Mouse (Mus musculus) heart, embryonic 10.5 days (tissue): ENCODE measurements at regions not wholly inside any gene's neighbourhood (a gene's known extent, or its start where the extent isn't known, plus 50 kb on each side); places are given as distances from the start of the nearest gene placed in this dataset.

Experiments used
- DNase-seq: peaks from one replicate; pipeline ENCODE4 v3.0.0-alpha.2; 2017; ENCODE audit warnings: low spot score
- H3K27ac ChIP-seq: fragments of 300-500 bp; sonication (generic); 2 replicates; pipeline ENCODE4 v1.5.1; 2016; ENCODE audit warnings: mild to moderate bottlenecking
- H3K27me3 ChIP-seq: fragments of 300-500 bp; sonication (generic); 2 replicates; pipeline ENCODE4 v1.6.1; 2016; ENCODE audit warnings: mild to moderate bottlenecking; ENCODE audit not compliant: poor library complexity, insufficient read depth, severe bottlenecking
- H3K36me3 ChIP-seq: fragments of 300-500 bp; sonication (generic); 2 replicates; pipeline ENCODE4 v1.6.1; 2016; ENCODE audit warnings: mild to moderate bottlenecking, moderate library complexity
- H3K4me1 ChIP-seq: fragments of 300-500 bp; sonication (generic); 2 replicates; pipeline ENCODE4 v1.6.1; 2016; ENCODE audit warnings: mild to moderate bottlenecking
- H3K4me3 ChIP-seq: fragments of 300-500 bp; sonication (generic); 2 replicates; pipeline ENCODE4 v1.5.1; 2016; ENCODE audit warnings: mild to moderate bottlenecking, moderate library complexity
- H3K9me3 ChIP-seq: fragments of 300-500 bp; sonication (generic); 2 replicates; pipeline ENCODE4 v1.6.1; 2016; ENCODE audit warnings: mild to moderate bottlenecking, moderate library complexity
- WGBS: fragments of 180-500 bp; shearing (Covaris S2); methylation state at CpG from one replicate; pipeline ENCODE4 v1.1.7; 2016; 5-methylcytosine and 5-hydroxymethylcytosine counted together

GRCm38 (mm10) chr4:142474018-142474417 is 234.8 kb upstream of the Kazn start:
- no peak overlapping the region for H3K27ac ChIP-seq
- no peaks in the 10 kb centered on the region for H3K9me3 ChIP-seq
- H3K4me1 ChIP-seq, result no peaks in the 10 kb centered on the region
- H3K4me3 ChIP-seq, result no peak overlapping the region
- peaks cover 16% of the 10 kb centered on the region; the same call in 1 of the 2 replicates for H3K27me3 ChIP-seq
- H3K36me3 ChIP-seq, result no peaks in the 10 kb centered on the region
- WGBS, result 73% methylated on average over 12 of the region's 12 CpGs
- no peak for DNase-seq

DNA sequence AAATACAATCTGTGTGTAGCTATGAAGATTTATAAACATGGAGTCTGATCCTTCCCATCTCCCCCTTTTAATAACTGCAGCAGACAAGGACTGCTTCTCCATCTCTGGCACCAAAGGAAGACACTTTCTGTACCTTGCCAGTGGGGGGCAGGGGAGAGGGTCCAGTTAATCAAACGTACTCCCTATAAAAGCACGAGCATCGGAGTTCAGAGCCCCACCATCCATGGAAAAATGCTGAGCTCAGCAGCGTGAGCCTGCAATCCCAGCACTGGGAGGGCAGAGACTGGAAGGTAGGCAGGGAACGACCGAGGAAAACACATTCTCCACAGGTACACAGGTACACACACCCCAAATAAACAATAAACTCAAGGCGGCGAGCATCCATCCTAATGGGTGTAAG is 234.1 kb upstream of the Kazn start:
- peaks cover 16% of the 10 kb centered on the region; the same call in 1 of the 2 replicates for H3K27me3 ChIP-seq
- no peak overlapping the region for H3K4me3 ChIP-seq
- no peak for DNase-seq
- 83% methylated on average over 8 of the region's 8 CpGs for WGBS
- H3K36me3 ChIP-seq, result no peaks in the 10 kb centered on the region
- no peaks in the 10 kb centered on the region for H3K4me1 ChIP-seq
- H3K27ac ChIP-seq, result no peak overlapping the region
- no peaks in the 10 kb centered on the region for H3K9me3 ChIP-seq

DNA sequence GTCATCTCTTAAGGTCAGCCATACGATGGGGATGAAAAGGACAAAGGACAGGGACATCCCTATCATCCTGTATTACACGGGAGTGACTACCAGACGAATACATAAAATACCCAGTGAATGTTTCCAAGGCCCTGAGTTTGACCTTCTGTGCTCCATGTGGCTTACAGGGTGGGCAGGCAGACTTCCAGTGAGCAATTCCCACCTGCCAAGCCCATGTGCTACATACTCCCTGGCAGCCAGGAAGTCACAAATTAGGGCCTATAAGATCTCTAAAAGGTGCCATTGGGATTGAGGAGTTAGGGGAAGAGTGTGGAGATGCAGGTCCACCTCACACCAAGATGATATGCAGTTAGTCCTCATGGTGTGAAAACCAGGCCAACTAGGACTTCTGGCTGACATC is 233.1 kb upstream of the Kazn start:
- Histone ChIP-seq H3K36me3 (no peaks in the 10 kb centered on the region), H3K4me3 (no peak overlapping the region), H3K9me3 (no peaks in the 10 kb centered on the region), H3K27me3 (peaks cover 16% of the 10 kb centered on the region; the same call in 1 of the 2 replicates), H3K27ac (no peak overlapping the region), H3K4me1 (no peaks in the 10 kb centered on the region)
- DNase-seq, result no peak
- WGBS, result 92% methylated on average over 3 of the region's 3 CpGs

DNA sequence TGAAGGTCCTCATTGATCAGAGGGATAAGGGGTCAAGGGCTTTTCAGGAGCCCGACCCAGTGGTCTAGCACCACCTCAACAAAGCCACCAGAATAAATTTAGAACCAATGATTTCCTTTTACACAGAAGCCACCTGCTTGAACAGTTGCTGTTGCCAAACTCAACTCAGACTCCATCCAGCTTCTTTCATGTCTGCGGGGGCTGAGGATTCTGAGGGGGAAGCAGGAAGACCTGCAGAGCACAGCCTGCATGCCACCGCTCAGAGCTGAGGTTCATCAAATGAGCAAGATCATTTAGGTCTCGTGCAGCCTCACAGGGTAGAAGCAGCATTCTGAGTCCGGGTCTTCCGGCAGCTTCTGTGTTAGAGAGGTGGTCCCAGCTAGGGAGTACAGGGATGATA is 231.6 kb upstream of the Kazn start:
- 84% methylated on average over 6 of the region's 6 CpGs for WGBS

DNA sequence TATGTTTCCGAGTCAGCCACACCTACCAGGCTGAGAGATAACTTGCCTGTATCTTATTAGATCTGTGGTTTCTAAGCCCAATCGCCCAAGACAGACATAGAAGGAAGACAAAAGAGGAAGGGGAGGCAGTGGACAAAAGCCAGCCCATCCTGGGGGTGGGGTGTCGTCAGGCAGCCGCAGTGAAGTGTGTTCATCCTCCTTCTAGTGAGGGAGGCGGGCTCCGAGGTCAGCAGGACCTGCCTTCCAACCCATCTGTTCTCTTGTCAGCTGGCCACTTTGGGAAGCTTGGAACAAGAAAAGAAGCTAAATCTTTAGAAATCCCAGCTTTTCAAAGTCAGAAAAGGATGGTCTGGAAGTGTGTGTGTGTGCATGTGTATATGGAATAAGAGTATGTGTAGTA is 228.7 kb upstream of the Kazn start:
- WGBS, result 62% methylated on average over 6 of the region's 6 CpGs
- no peak overlapping the region for H3K27ac ChIP-seq

More for the DNA sequence above, 231.6 kb upstream of the Kazn start:
- Histone ChIP-seq H3K4me3 (no peak overlapping the region), H3K36me3 (no peaks in the 10 kb centered on the region), H3K27ac (no peak overlapping the region), H3K9me3 (no peaks in the 10 kb centered on the region), H3K27me3 (peaks cover 16% of the 10 kb centered on the region; the same call in 1 of the 2 replicates), H3K4me1 (no peaks in the 10 kb centered on the region)
- DNase-seq, result no peak

DNA sequence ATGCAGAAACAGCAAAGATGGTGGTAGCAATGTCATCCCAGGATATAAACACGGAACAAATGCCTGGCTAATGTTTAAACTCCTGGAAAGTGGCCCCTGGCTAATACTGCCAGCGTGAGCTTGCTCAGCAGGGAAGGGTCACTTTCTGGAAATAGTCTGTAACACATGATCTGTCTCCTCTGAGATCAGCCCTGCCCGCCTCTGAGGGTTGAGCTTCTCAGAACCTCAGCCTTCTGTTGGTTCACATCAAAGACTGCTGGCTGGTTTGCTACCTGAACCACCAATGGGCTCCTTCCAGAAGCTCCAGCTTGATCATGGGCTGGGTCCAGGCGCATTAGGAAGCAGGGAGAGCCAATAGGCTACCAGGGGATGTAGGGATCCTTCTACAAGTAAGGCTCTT is 226.0 kb upstream of the Kazn start:
- H3K4me1 ChIP-seq, result no peaks in the 10 kb centered on the region
- no peaks in the 10 kb centered on the region for H3K27me3 ChIP-seq
- no peaks in the 10 kb centered on the region for H3K9me3 ChIP-seq
- no peak overlapping the region for H3K27ac ChIP-seq
- WGBS, result 78% methylated on average over 4 of the region's 4 CpGs
- H3K36me3 ChIP-seq, result no peaks in the 10 kb centered on the region
- DNase-seq, result no peak
- H3K4me3 ChIP-seq, result no peak overlapping the region

More for the DNA sequence above, 228.7 kb upstream of the Kazn start:
- no peak for DNase-seq
- Histone ChIP-seq H3K4me1 (no peaks in the 10 kb centered on the region), H3K4me3 (no peak overlapping the region), H3K9me3 (no peaks in the 10 kb centered on the region), H3K36me3 (no peaks in the 10 kb centered on the region), H3K27me3 (no peaks in the 10 kb centered on the region; the same call in 1 of the 2 replicates)

DNA sequence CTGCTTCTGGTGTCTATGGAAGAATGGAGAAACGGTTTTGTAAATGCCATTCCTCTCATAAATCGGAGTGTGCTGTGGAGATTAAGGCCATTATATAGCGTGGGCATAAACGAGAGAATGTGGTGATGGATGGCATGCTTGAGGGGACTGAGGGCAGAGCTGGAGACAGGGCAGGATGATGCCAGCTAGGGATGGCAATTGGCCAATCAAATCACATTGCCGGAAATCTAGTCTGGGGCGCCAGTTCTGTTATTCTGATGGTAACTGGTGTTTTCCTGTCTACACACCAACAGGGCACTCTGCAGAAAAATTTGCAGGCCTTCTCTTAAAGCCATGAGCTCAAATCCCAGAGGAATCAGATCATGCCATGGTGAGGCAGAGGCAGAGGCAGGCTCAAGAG is 224.9 kb upstream of the Kazn start:
- Histone ChIP-seq H3K27ac (no peak overlapping the region), H3K36me3 (no peaks in the 10 kb centered on the region), H3K4me1 (no peaks in the 10 kb centered on the region), H3K4me3 (no peak overlapping the region), H3K9me3 (no peaks in the 10 kb centered on the region), H3K27me3 (no peaks in the 10 kb centered on the region)
- WGBS, result 86% methylated on average over 6 of the region's 6 CpGs
- DNase-seq, result no peak

DNA sequence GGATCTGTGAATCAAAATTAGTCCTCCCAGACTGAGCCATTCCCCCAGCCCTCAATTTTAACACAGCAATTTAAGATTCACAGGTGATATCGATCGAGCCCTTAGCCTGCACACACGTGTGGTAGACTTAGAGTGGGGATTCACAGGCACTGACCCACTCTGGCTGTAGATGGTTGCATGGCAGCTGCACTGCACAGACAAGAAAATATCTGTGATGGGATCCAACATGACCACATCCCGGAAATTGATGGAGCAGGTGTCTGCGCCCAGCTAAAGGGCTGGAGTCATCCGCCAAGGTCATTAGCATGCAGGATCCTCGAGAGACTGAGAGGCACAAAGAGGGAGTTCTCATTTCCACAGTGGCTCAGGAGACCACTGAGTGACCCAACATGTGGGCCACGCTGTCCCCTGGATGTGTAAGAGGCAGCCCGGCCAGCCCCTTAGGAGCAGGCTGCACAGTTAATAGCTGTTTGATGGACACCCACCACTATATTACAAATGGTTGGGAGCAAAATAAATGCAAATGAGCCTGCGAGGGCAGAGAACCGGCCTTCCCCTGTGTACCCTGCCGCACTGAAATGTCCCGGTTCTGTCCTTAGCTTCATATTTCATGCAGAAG is 221.4 kb upstream of the Kazn start:
- Histone ChIP-seq H3K4me1 (no peaks in the 10 kb centered on the region), H3K9me3 (no peaks in the 10 kb centered on the region), H3K27me3 (no peaks in the 10 kb centered on the region), H3K4me3 (no peak overlapping the region), H3K27ac (no peak overlapping the region), H3K36me3 (no peaks in the 10 kb centered on the region)
- no peak for DNase-seq
- 86% methylated on average over 13 of the region's 13 CpGs for WGBS

- Histone ChIP-seq H3K9me3 (no peaks in the 10 kb centered on the region), H3K27ac (no peak overlapping the region), H3K36me3 (no peaks in the 10 kb centered on the region), H3K27me3 (peaks cover 15% of the 10 kb centered on the region), H3K4me1 (0 out of 2 replicates have a peak, but pooled peaks cover 4% of the 10 kb centered on the region), H3K4me3 (no peak overlapping the region)
- WGBS, result 45% methylated on average over 11 of the region's 11 CpGs
- DNase-seq, result no peak
Observed at GRCm38 (mm10) chr4:142452614-142453013, 213.4 kb upstream of the Kazn start.

GRCm38 (mm10) chr4:142450884-142451283 is 211.7 kb upstream of the Kazn start:
- 0 out of 2 replicates have a peak, but pooled peaks cover 6% of the 10 kb centered on the region for H3K4me1 ChIP-seq
- no peak overlapping the region for H3K4me3 ChIP-seq
- H3K36me3 ChIP-seq, result no peaks in the 10 kb centered on the region
- peaks cover 15% of the 10 kb centered on the region for H3K27me3 ChIP-seq
- DNase-seq, result no peak
- H3K9me3 ChIP-seq, result no peaks in the 10 kb centered on the region
- 74% methylated on average over 3 of the region's 3 CpGs for WGBS
- H3K27ac ChIP-seq, result no peak overlapping the region

DNA sequence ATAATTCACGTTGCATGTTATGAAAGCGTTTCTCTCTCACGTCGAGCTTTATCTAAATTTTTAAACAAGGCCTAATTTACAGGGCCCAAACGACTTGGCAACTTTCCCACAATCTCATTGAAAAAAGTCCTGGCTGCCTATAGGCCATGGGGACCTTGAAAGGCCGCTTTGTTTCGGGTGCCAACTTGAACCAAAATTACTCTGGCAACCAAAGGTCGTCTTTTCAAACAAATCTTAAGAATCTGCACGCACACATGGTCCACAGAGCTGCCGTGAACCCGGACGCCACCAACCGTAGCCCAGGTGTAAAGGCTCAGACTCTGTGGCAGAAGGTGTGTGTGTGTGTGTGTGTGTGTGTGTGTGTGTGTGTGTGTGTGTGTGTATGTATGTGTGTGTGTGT is 210.5 kb upstream of the Kazn start:
- H3K27ac ChIP-seq, result no peak overlapping the region
- no peak for DNase-seq
- WGBS, result 77% methylated on average over 13 of the region's 13 CpGs
- H3K27me3 ChIP-seq, result peaks cover 15% of the 10 kb centered on the region
- H3K4me1 ChIP-seq, result 0 out of 2 replicates have a peak, but pooled peaks cover 6% of the 10 kb centered on the region
- no peak overlapping the region for H3K4me3 ChIP-seq
- H3K9me3 ChIP-seq, result no peaks in the 10 kb centered on the region
- no peaks in the 10 kb centered on the region for H3K36me3 ChIP-seq

- no peak for DNase-seq
Observed at GRCm38 (mm10) chr4:142449198-142449702, 210.0 kb upstream of the Kazn start.

GRCm38 (mm10) chr4:142447529-142447928 is 208.3 kb upstream of the Kazn start:
- WGBS, result 43% methylated on average over 7 of the region's 7 CpGs

More at GRCm38 (mm10) chr4:142449198-142449702, 210.0 kb upstream of the Kazn start:
- no peak overlapping the region for H3K27ac ChIP-seq
- 0 out of 2 replicates have a peak, but pooled peaks cover 6% of the 10 kb centered on the region for H3K4me1 ChIP-seq
- H3K4me3 ChIP-seq, result no peak overlapping the region
- peaks cover 15% of the 10 kb centered on the region for H3K27me3 ChIP-seq
- WGBS, result 83% methylated on average over 14 of the region's 14 CpGs
- no peaks in the 10 kb centered on the region for H3K9me3 ChIP-seq
- H3K36me3 ChIP-seq, result no peaks in the 10 kb centered on the region

More at GRCm38 (mm10) chr4:142447529-142447928, 208.3 kb upstream of the Kazn start:
- Histone ChIP-seq H3K27me3 (peaks cover 11% of the 10 kb centered on the region), H3K9me3 (no peaks in the 10 kb centered on the region), H3K4me3 (no peak overlapping the region), H3K4me1 (0 out of 2 replicates have a peak, but pooled peaks cover 4% of the 10 kb centered on the region), H3K36me3 (no peaks in the 10 kb centered on the region), H3K27ac (no peak overlapping the region)
- no peak for DNase-seq
